Mouse (Mus musculus): ENCODE results near the gene Rack1. TPM values are rescaled to one million over a fixed set of nuclear protein-coding genes. Genes with fewer than 3 reads are reported as not detected.

Gene Rack1
- total and polyA plus RNA-seq, 3 experiments = 3,744 to 6,330 (median 5,265) TPM

DNA sequence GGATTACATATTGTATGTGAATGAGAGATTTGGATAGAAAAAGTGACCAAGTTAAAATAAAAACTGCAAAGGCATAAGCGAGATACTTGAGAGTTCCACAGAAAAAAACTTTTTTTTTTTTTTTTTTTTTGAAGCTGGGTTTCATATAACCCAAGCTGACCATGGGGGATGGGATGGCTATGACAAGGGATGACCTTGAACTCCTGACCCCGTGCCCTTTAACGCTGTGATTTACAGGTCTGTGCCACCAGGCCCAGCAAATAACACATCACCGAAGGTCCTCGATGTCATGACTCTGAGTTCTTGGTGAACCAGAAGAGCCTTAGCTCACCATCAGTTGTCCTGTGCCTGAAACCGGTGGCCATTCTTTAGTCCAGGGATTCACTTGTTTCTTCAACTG, 35.8 kb downstream of the Rack1 start:
- peaks cover 22 to 59% of the 10 kb centered on the region in 2 experiments for H3K4me1 ChIP-seq (ENCODE audit: control insufficient read depth in 1 of 2, insufficient read depth in 2 of 2)

DNA sequence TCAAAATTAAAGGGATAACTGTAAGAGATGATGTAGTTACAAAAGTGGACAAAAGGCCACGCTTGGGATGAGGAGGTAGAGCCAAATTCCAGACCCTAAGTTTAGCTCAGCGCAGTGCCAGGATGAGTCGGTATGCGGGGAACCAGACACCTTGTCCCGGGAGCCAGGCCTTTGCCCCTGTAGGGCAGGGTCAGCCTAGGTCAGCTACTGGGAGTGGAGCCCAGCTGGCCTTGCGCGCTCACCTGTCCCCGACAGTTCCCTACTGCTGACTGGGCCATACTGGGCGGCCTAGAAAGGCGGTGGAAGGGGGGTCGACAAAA, 36.8 kb downstream of the Rack1 start:
- Histone ChIP-seq H3K79me2 (replicated peaks; ENCODE audit: control insufficient read depth, extremely low read depth, insufficient read depth, poor library complexity, severe bottlenecking) (no peaks in the 10 kb centered on the region), H3K4me1 (ENCODE audit: control insufficient read depth in 1 of 2, insufficient read depth in 2 of 2) (peaks cover 24 to 68% of the 10 kb centered on the region in 2 experiments), H3K9ac (ENCODE audit: insufficient read depth, low read depth) (peak overlapping the region; percentile 78), H3K27me3 (replicated peaks) (peaks cover 8% of the 10 kb centered on the region), H3K9me3 (replicated peaks; ENCODE audit: low read length) (no peaks in the 10 kb centered on the region), H3K27ac (ENCODE audit: insufficient read depth, low read depth) (peak overlapping the region; percentile 95), H3K4me3 (replicated peaks in 1 of 3; ENCODE audit: low read depth in 2 of 3, low read length in 2 of 3, poor library complexity in 1 of 3) (peak overlapping the region; percentile 66 to 89 (median 74)), H3K4me2 (ENCODE audit: insufficient read depth, low read depth, poor library complexity, severe bottlenecking) (peak overlapping the region; percentile 50), H3K36me3 (replicated peaks in 1 of 2; ENCODE audit: control insufficient read depth in 1 of 2, insufficient read depth in 1 of 2, low read length in 1 of 2) (peaks cover 3% of the 10 kb centered on the region in 2 experiments)
- dilution Hi-C loops (cut with MboI; ENCODE audit: extremely low pct_ligation_motif_present, extremely low pct_unique_long_range_greater_than_20kb, low sequenced_read_pairs) (no loop called here), in situ Hi-C loops (cut with MboI; ENCODE audit: low pct_ligation_motif_present, low pct_unique_long_range_greater_than_20kb, low sequenced_read_pairs) (no loop called here)
- DNase-seq (ENCODE audit: extremely low read depth) = no peak
- TF ChIP-seq TBP (conservative IDR thresholded peaks at IDR 0.05; ENCODE audit: low read depth, low read length) (no peak), USF2 (conservative IDR thresholded peaks at IDR 0.05; ENCODE audit: low read depth, low read length) (no peak), MAZ (IDR thresholded peaks at IDR 0.05; ENCODE audit: low read depth, low read length) (no peak), MEF2A (IDR thresholded peaks at IDR 0.05; ENCODE audit: borderline replicate concordance, low read depth, low read length) (no peak), NRF1 (IDR thresholded peaks at IDR 0.05; ENCODE audit: low read depth, low read length) (no peak), GABPA (IDR thresholded peaks at IDR 0.05; ENCODE audit: insufficient replicate concordance, low read depth, low read length) (no peak), SIN3A (IDR thresholded peaks at IDR 0.05; ENCODE audit: low read length) (no peak), NELFE (IDR thresholded peaks at IDR 0.05; ENCODE audit: low read depth, low read length) (no peak), ELF1 (IDR thresholded peaks at IDR 0.05; ENCODE audit: low read depth, low read length) (no peak), ZMIZ1 (IDR thresholded peaks at IDR 0.05; ENCODE audit: low read depth, low read length) (no peak), JUND (conservative IDR thresholded peaks at IDR 0.05; ENCODE audit: low read depth, low read length) (no peak), ETS1 (conservative IDR thresholded peaks at IDR 0.05; ENCODE audit: low read depth, low read length) (no peak), EP300 (IDR thresholded peaks at IDR 0.05; ENCODE audit: low read length) (no peak), MYC (IDR thresholded peaks at IDR 0.05; ENCODE audit: low read depth, low read length) (no peak)

More for the DNA sequence above, 35.8 kb downstream of the Rack1 start:
- no peak overlapping the region for H3K27ac ChIP-seq (ENCODE audit: insufficient read depth, low read depth)
- dilution Hi-C loops (cut with MboI; ENCODE audit: extremely low pct_ligation_motif_present, extremely low pct_unique_long_range_greater_than_20kb, low sequenced_read_pairs) = no loop called here
- no peaks in the 10 kb centered on the region for H3K9me3 ChIP-seq (replicated peaks; ENCODE audit: low read length)
- no peak overlapping the region for H3K9ac ChIP-seq (ENCODE audit: insufficient read depth, low read depth)
- peak; percentile 53 for DNase-seq (ENCODE audit: extremely low read depth)
- H3K4me3 ChIP-seq (replicated peaks in 1 of 3; ENCODE audit: low read depth in 2 of 3, low read length in 2 of 3, poor library complexity in 1 of 3) = no peak overlapping the region
- H3K27me3 ChIP-seq (replicated peaks) = peaks cover 8% of the 10 kb centered on the region
- peaks cover 3% of the 10 kb centered on the region in 2 experiments for H3K36me3 ChIP-seq (replicated peaks in 1 of 2; ENCODE audit: control insufficient read depth in 1 of 2, insufficient read depth in 1 of 2, low read length in 1 of 2)
- in situ Hi-C loops (cut with MboI; ENCODE audit: low pct_ligation_motif_present, low pct_unique_long_range_greater_than_20kb, low sequenced_read_pairs) = no loop called here
- no peak overlapping the region for H3K4me2 ChIP-seq (ENCODE audit: insufficient read depth, low read depth, poor library complexity, severe bottlenecking)
- H3K79me2 ChIP-seq (replicated peaks; ENCODE audit: control insufficient read depth, extremely low read depth, insufficient read depth, poor library complexity, severe bottlenecking) = no peaks in the 10 kb centered on the region
- TF ChIP-seq RAD21 (IDR thresholded peaks at IDR 0.05; ENCODE audit: low read depth, low read length) (no peak), CHD2 (IDR thresholded peaks at IDR 0.05; ENCODE audit: low read length) (peak; percentile 61; the same call in 1 of the 2 replicates), MYC (IDR thresholded peaks at IDR 0.05; ENCODE audit: low read depth, low read length) (0 out of 2 replicates have a peak, but pooled peaks have one; percentile 34), ZNF384 (IDR thresholded peaks at IDR 0.05; ENCODE audit: low read depth, low read length) (peak; percentile 92), POLR2AphosphoS2 (IDR thresholded peaks at IDR 0.05; ENCODE audit: low read depth, low read length) (no peak), TBP (conservative IDR thresholded peaks at IDR 0.05; ENCODE audit: low read depth, low read length) (peak; percentile 97)
